Mouse (Mus musculus): ENCODE measurements around the gene Dchs2. TPM values are rescaled to one million over a fixed set of nuclear protein-coding genes. Genes with fewer than 3 reads are reported as not detected.

Dchs2 gene
- total RNA-seq, 2 experiments from 2014 or later: 0.37 to 0.66 TPM

DNA sequence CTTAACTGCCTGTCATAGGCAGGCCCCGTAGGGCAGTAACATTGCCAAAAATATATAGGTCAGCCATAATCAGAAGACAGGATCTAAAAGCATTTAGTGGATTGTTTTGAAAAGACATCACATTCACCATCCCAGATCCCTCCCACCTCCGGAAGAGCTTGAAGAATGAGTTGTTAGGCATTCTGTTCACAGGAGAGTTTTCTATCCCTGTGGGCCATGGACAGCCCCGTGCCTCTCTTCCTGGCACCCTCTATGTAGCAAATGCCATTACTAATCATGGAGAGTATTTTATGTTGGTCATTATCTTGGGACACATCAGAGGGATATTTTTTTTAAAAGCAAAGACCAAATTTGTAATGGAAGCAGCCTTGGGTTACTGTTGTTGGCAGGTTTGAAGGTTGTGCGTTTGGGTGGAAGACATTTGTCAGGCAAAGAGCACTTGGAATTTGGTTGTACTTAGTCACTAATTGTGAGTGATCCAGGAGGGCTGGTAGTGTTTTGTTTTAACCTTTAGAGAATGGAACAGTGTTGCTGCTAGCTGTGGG is 122.3 kb downstream of the Dchs2 start:
- no peak for DNase-seq (ENCODE audit: low spot score)

DNA sequence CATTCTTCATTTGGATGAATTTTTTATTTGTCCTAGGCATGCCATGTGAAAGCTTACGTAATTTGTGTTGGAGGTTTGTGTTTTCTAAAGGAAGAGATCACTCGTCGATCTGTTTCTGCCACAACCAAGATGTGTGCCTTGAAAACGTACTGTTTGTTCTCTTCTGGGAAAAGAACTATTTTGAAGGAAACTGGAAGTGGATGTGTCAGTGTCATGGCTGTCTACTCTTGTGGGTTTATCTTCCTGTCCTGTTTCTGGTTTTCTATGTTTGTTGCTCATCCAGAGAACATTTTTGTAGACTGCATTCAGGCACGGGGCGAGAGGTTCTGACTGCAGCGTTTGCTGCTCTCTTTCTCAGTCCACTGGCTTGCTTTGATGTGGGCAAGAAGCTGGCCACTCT is 124.2 kb downstream of the Dchs2 start:
- DNase-seq (ENCODE audit: low spot score): no peak

DNA sequence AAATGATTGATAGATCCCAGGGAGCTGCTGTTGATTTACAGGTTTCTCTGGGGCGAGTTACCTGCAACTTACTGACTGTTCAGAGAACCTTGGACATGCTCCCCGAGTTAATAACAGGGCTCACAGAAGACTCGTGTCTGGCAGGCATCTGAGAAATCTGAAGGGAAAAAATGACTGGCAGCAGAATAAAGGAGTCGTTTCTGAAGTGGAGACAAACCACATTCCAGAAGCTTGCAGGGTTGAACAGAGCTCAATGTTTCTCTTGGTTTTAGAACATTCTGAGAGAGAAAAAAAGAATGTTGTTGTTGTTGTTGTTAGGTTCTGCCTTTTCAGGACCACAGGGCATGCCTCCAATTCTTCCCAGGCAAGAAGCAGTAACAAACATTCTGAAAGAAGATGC is 131.7 kb downstream of the Dchs2 start:
- no peak for DNase-seq (ENCODE audit: low spot score)

DNA sequence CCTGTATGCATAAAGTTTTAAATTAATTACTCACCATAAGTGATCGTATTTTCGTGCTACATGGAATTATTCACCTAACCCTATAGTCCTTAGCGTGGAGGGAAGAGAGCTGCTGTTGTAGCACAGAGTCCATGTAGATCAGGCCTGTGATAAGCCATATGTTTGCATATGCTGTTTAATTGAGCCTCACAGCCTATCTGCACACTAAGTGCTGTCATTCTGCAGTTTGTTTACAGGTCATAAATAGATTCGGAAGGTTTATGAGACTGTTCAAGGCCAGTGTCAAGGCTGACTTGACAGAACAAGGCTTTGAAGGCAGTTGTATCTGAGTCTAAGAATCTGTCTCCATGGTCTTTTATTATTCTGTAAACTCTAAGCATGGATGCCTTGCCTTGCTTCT is 138.3 kb downstream of the Dchs2 start:
- no peak for DNase-seq (ENCODE audit: low spot score)

DNA sequence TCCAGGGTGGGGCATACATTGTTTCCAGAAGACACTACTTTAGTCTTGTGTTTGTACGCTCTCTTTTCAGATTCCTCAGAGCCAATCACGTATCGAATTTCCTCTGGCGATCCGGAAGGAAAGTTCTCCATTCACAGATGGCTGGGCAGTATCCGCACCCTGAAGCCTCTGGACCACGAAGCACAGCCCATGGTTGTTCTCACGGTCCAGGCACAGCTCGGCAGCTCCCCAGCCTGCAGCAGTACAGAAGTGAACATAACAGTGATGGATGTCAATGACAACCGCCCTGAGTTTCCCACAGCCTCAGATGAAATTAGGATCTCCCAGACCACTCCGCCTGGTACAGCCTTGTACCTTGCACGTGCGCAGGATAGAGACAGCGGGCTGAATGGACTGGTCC is 142.5 kb downstream of the Dchs2 start:
- DNase-seq (ENCODE audit: low spot score): no peak

DNA sequence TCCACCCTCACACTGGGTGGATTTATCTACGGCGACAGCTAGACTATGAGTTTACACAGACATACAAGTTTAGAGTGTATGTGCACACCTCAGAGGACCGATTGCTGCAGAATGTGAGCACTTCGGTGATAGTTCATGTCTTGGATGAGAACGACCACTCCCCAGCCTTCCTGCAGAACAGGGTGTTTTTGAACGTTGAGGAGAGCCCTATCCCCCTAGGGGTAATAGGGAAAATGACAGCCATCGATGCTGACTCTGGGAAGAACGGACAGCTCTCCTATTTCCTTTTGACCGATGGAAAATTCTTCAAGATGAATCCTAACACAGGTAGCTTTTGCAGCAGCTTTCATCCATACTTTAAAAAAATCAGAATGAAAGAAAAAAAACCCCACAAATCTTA is 143.2 kb downstream of the Dchs2 start:
- no peak for DNase-seq (ENCODE audit: low spot score)

DNA sequence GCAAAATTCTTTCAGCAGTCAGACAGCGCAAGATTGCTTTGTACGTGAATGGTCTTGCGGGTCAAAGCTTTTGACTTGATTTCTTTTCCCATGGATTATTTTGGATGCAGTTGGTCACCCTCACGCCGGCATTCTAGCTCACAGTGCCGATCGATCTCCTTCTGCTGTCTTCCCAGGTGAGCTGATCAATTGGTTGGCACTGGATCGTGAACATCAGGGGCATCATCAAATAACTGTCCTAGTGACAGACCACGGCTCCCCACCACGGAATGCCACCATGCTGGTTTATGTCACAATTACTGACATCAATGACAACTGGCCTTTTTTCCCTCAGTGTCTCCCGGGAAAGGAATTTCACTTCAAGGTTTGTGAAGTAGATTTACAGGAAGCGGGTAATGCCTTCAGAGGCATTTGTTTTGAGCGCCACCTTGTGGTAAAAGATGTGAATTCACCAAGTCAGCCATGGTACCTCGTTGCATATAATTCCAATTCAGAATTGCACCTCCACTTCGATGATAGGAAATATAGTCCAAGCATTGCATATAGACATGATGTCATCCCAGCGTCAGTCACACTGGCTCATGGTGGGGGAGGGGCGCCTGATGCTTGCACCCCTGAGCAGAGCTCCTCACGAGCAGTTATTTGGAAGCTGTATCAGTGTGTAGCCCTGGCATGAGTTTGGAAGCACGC is 146.0 kb downstream of the Dchs2 start:
- peak; percentile 63 for DNase-seq (ENCODE audit: low spot score)

DNA sequence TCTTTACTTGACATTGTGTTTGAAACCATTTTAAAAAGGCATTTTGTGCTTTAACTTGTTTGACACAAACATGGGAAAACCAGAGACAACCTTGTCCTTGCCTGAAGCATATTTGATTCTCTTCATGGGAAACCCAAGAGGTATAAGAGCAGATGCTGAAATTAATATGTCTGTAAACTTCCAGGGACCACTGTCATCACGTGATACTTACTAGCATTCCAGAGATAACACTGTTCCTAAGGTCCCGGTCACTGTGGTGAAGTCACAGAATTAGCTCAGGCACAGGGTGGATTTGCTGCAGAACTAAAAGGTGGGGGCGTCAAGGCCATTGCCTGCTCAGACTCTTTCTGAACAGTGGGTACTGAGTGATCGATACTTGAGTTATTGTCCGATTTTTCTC is 148.0 kb downstream of the Dchs2 start:
- no peak for DNase-seq (ENCODE audit: low spot score)

DNA sequence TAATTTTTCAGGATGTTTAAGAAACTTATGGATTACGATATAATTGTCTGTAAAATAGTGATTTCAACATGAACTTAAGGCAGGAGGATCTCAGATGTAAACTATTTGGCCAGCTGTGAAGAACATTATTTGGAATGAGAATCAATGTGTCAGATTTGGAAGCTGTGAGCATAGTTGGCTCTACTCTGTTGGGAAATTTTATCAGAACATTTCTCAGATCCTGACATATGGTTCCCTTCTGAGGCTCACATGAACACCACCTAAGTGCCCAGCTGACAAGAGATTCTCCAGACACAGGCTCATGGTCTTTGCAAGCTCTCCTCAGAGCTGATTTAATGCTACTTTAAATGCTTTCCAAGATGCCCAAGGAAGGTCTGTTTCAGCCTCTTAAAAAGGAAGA is 156.1 kb downstream of the Dchs2 start:
- no peak for DNase-seq (ENCODE audit: low spot score)

DNA sequence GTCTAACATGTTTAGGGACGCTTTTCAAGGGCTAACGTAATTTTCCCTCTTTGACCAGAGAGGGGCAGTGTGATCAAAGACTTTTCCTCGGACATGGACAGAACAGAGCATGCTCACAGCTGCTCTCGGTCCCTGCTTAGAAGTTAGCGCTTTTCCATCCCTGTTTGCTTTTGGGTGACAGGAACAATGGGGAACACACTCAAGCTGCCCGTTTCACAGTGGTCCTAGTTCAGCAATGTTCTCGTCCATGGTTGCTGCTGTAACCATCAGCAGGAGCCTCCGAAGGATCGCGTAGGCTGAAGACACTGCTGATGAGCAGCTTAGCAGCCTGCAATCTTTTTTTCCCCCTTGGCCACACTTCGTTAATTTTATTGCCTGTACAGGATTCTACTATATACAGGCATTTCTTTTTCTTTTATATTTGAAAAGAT is 159.2 kb downstream of the Dchs2 start:
- peak; percentile 45 for DNase-seq (ENCODE audit: low spot score)

DNA sequence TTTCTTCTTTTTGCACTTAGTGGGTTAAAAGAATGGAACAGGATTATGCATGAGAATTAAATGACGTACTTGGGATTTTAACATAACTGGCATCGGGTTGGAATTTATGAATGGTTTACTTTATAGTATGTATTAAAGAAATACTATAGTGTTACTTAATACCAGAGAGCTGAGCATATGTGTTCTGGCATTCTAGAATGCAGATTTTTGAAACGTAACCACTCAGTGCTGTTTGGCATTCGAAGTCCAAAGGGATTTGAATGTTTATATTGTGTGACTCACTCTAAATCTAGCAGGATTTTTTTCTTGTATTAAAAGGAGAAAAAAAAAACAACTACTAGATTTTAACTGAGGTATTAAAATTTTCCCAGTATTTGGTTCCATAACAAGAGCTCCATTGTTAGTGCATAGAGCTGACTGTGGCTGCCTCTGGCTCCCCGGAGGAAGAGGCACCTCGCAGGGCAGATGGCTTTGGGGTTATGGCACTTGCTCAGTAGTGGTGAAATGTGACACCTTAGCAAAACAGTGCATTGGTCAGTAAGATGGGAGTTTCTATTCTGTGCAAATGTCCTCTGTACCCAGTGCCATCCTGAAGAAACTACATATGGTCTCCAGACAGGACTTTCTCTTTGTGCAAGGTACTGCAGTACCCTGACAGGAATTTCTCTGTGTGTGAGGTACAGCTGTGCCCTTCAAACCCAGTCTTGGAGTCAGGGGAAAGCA is 160.5 kb downstream of the Dchs2 start:
- no peak for DNase-seq (ENCODE audit: low spot score)

DNA sequence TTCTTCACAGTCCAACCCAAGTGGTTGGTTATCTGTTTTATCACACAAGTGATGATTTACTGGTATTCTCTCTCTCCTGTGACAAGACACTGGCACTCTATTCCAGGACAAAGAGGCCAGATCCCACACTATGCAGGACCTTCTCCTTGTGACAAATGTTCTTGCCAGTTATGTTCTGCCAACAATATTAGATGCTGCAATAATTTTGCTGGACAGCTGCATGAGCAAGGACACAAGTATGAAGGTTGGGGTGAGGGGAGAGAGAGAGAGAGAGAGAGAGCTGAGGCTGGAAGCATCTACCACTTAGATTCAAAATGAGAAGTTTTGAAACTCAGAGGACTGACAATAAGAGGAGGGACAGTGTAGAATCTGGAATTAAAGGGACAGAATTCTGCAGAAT is 162.7 kb downstream of the Dchs2 start:
- DNase-seq (ENCODE audit: low spot score): no peak

DNA sequence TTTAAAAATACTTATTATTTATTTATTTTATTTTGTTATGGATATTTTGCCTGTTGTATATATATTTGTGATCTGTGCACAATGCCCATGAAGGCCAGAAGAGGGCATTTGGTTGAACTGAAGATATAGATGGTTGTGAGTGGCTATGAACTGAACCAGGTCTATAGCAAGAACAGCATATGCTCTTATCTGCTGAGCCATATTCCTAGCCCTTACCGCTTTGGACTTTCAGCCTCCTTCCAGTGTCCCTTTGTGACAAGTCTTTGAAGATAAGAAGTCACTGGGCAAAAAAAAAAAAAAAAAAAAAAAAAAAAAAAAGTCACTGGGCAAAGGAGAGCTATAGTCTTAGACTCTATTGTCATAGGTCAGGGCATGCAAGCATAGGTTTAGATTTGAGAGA is 163.2 kb downstream of the Dchs2 start:
- DNase-seq (ENCODE audit: low spot score): no peak

DNA sequence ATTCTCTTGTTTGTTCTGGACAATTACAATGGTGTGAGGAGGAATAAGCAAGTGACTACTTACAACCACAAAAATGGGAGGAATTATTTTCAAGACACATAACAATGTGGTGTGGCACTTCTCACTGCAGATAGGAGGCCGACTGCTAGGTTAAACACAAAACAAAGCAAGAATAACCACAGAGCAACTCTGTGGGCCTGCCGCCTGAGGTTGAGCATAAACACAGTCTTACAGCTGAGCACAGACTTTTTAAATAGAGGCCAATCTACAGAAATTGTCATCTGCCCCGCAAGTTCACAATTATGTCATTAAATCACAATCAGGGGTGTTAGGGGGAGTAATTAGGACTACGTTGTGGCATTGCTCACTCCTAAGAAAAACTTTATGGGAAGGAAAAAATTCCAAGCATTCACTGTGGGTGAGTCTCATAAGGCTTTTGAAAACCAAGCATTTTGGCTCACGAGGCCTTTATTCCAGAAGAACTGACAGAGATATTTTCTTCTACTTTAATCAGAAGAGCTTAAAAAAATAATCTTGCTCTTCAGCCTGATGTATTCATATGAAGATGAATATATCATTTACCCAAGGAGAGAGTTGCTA is 172.1 kb downstream of the Dchs2 start:
- no peak for DNase-seq (ENCODE audit: low spot score)

DNA sequence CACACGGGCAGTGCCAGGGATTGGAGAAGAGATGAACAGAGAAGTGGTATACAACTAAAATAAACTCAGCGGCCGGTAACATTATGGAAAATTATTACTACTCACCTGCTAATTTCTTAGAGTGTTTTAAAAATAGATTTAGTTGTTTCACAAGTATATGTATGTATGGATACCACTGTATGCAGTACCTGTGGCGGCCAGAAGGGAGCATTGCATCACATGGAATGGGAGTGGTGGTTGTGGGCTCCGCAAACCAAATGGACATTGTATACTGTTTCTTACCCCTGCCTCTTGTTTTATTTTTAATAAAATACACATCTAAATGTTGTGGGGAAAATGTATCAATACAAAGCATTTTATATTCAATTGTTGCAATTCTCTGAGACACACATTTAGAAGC is 176.1 kb downstream of the Dchs2 start:
- DNase-seq (ENCODE audit: low spot score): no peak

DNA sequence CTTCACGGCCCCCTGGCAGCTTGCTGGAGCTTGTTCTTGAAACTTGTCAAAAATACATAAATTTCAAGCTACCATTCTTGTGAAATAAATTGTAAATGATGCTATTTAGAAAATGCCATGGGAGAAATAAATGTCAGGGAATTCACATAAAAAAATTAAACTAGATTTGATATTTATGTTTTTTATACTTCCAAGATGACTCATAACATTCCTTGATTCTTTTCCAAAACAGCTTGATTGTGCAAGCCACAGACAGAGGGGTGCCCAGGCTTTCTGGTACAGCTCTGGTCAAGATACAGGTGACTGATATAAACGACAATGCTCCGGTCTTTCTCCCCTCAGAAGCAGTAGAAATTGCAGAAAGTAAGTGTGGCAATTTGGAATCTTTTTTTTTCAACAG is 218.2 kb downstream of the Dchs2 start:
- DNase-seq (ENCODE audit: low spot score): no peak

DNA sequence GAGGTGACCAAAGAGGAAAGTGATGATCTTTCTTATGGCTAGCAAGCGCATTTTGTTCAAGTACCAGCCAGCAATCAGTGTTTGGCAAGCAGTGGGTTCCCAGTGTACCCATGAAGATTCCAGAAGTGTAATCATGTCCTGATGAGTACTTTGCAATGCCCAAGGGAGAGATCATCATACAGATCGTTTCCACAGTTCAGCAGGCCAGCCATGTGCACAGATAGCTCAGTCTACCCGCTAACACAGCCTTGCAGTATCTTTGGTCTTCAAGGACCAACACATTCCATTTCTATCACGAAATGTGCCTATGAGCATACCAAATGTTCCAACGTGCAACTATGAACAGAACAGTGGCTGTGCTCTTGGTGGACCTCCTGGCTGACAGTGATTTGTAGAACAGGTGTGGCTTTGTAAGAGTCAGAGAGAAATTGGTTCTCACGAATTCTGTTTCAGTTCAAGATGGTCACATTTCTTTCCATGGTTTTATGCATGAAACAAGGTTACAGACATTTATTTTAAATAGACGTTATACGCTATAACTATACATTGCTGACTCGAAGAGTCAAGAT is 240.8 kb downstream of the Dchs2 start:
- DNase-seq (ENCODE audit: low spot score): peak; percentile 60

DNA sequence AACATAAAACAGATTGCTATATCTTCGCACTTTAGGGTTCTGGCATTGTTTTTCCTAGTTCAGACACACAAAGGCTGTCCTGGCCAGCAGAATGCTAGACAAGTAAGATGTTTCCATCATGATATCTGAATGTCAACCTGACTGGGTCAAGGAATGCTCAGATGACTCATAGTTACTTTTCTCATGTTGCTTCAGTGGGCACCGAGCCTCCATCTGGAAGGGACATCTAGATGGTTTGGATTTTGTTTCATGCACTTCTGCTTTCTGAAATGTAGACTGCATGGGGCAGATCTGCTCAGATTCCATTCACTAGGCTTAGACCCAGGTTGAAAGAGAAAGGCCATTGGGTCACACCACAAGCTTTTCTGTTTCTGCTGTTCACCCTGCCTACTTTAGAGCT is 242.1 kb downstream of the Dchs2 start:
- peak; percentile 59 for DNase-seq (ENCODE audit: low spot score)

DNA sequence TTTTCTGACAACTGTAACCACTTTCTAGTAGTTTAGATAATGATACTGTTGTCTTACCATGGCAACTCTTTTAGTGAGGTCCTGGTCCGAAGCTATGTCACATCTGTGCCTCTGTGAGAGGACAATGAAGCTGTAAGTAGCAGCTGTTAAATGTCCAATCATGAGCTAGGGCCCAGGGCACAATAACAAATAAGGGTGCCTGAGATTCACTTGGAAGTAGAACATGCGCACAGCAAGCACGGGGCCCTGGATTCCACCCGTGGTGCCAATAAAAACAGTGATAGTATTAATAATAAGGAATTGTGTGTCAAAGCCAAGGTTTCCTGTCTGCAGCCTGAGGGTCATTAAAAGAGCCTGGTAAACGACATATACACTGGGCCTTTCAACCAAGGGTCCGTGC is 246.6 kb downstream of the Dchs2 start:
- no peak for DNase-seq (ENCODE audit: low spot score)

DNA sequence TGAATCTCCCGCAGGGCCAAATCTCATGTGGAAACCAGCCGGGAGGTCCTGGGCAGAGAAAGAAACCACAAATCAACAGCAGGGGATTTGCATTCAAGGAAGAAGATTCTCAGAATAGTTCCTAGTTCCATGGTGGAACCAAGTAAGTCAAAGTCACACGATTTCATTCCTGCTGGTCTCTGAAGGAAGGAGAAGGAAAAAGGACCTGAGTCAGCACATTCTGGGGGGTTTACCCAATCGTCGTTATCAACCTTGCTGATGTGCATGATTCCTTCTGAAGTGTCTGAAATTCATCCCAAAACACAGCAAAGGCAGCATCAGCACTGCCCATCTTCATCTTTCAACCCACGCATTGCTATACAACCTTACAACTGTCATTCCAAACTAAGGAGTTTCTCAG is 249.1 kb downstream of the Dchs2 start:
- DNase-seq (ENCODE audit: low spot score): no peak
